In genomic region chr3:51348646-51349238, GRCm38 (mm10) we compare ENCODE assay signal across 15 mouse cellular contexts. TPM values are rescaled to one million over a fixed set of nuclear protein-coding genes. Genes with fewer than 3 reads are reported as not detected.
DNase-seq lines count a peak whose midpoint lies in the region; ATAC-seq and TF ChIP-seq lines count a peak whose summit lies in the region.
"Had no signal": no experiment of that assay in that cellular context is flagged by ENCODE, and none has a peak within 500 bp of the region (broad histone marks: within the 10 kb centered on the region; RNA-seq: fewer than 3 reads in every experiment).

No protein-coding gene starts in this region.

- no peak for TF ChIP-seq CTCF in heart, postnatal 0 days (IDR thresholded peaks at IDR 0.05; ENCODE audit: low read depth)
- no peak for TF ChIP-seq CTCF in MEL (IDR thresholded peaks at IDR 0.05 in 2 of 3, conservative IDR thresholded peaks at IDR 0.05 in 1 of 3; ENCODE audit: control insufficient read depth in 1 of 3, insufficient read depth in 1 of 3, low read depth in 2 of 3, low read length in 3 of 3, poor library complexity in 1 of 3, severe bottlenecking in 1 of 3)

- TF ChIP-seq RAD21 in MEL (IDR thresholded peaks at IDR 0.05; ENCODE audit: low read depth, low read length): no peak

- H3K27ac ChIP-seq in heart, postnatal 0 days (ENCODE audit: low read depth): peak overlapping the region; percentile 66
- peak overlapping the region; percentile 30 for H3K27ac ChIP-seq in MEL (ENCODE audit: control insufficient read depth, low read depth, low read length)
- peak overlapping the region; percentile 69 for H3K27ac ChIP-seq in liver, embryonic 12.5 days
- H3K27ac ChIP-seq in embryonic facial prominence, embryonic 10.5 days (replicated peaks): no peak overlapping the region
- H3K27ac ChIP-seq: midbrain, embryonic 13.5 days; neural tube, embryonic 15.5 days had no signal

- H3K79me2 ChIP-seq in MEL (ENCODE audit: control insufficient read depth, insufficient read depth, low read length, poor library complexity): no peaks in the 10 kb centered on the region

- H3K36me3 ChIP-seq in heart, postnatal 0 days (replicated peaks; ENCODE audit: control insufficient read depth, insufficient read depth, low read length): no peaks in the 10 kb centered on the region
- H3K36me3 ChIP-seq in MEL (ENCODE audit: control insufficient read depth in 1 of 2, insufficient read depth in 2 of 2, low read length in 2 of 2): peaks cover 0 to 8% of the 10 kb centered on the region in 2 experiments; a peak in 2 of 4 replicates
- no peaks in the 10 kb centered on the region for H3K36me3 ChIP-seq in liver, embryonic 12.5 days
- no peaks in the 10 kb centered on the region for H3K36me3 ChIP-seq in embryonic facial prominence, embryonic 10.5 days (replicated peaks)
- H3K36me3 ChIP-seq: midbrain, embryonic 13.5 days; neural tube, embryonic 15.5 days had no signal

- H3K9me3 ChIP-seq in heart, postnatal 0 days (replicated peaks; ENCODE audit: control insufficient read depth, low read length): no peaks in the 10 kb centered on the region
- H3K9me3 ChIP-seq in MEL (replicated peaks; ENCODE audit: insufficient read depth, low read length): no peaks in the 10 kb centered on the region
- H3K9me3 ChIP-seq in liver, embryonic 12.5 days (replicated peaks): no peaks in the 10 kb centered on the region
- no peaks in the 10 kb centered on the region for H3K9me3 ChIP-seq in embryonic facial prominence, embryonic 10.5 days
- H3K9me3 ChIP-seq: midbrain, embryonic 13.5 days; neural tube, embryonic 15.5 days had no signal

- ATAC-seq in heart, postnatal 0 days (ENCODE audit: insufficient read depth, low read depth): peak; percentile 79
- ATAC-seq in liver, embryonic 12.5 days: peak; percentile 87
- ATAC-seq: CD4-positive, CD25-positive, alpha-beta regulatory T cell, adult 4 months; forebrain, embryonic 16.5 days; midbrain, embryonic 13.5 days had no signal

- peaks cover 9% of the 10 kb centered on the region; the same call in 1 of the 2 replicates for H3K4me1 ChIP-seq in heart, postnatal 0 days (ENCODE audit: control insufficient read depth, insufficient read depth)
- H3K4me1 ChIP-seq in MEL (ENCODE audit: control insufficient read depth in 1 of 2, insufficient read depth in 2 of 2, low read length in 2 of 2): peaks cover 5 to 12% of the 10 kb centered on the region in 2 experiments; a peak in 3 of 4 replicates
- peaks cover 35% of the 10 kb centered on the region for H3K4me1 ChIP-seq in liver, embryonic 12.5 days
- H3K4me1 ChIP-seq in embryonic facial prominence, embryonic 10.5 days: peaks cover 6% of the 10 kb centered on the region; the same call in 1 of the 2 replicates
- H3K4me1 ChIP-seq: midbrain, embryonic 13.5 days; neural tube, embryonic 15.5 days had no signal

- H3K9ac ChIP-seq in heart, postnatal 0 days (replicated peaks; ENCODE audit: low read depth, low read length): 0 out of 2 replicates have a peak overlapping the region, but pooled peaks have one; percentile 10
- peak overlapping the region; percentile 25 for H3K9ac ChIP-seq in MEL (ENCODE audit: control insufficient read depth, low read depth, low read length, poor library complexity, severe bottlenecking)
- peak overlapping the region; percentile 45 for H3K9ac ChIP-seq in liver, embryonic 12.5 days
- H3K9ac ChIP-seq: midbrain, embryonic 13.5 days; neural tube, embryonic 15.5 days had no signal

- no peak overlapping the region for H3K4me3 ChIP-seq in heart, postnatal 0 days (ENCODE audit: low read depth, low read length)
- H3K4me3 ChIP-seq in MEL (ENCODE audit: control insufficient read depth in 1 of 2, insufficient read depth in 1 of 2, low read depth in 2 of 2, low read length in 2 of 2): 0 out of 4 replicates have a peak overlapping the region, but pooled peaks of 1 of the 2 experiments have one; percentile 11
- H3K4me3 ChIP-seq in liver, embryonic 12.5 days: no peak overlapping the region; the same call in 1 of the 2 replicates
- no peak overlapping the region for H3K4me3 ChIP-seq in embryonic facial prominence, embryonic 10.5 days
- H3K4me3 ChIP-seq: midbrain, embryonic 13.5 days; neural tube, embryonic 15.5 days had no signal

- no peak for TF ChIP-seq EP300 in heart, postnatal 0 days (IDR thresholded peaks at IDR 0.05; ENCODE audit: low read depth)
- peak in 1 of 2 experiments; percentile 52; a peak in 3 of 4 replicates for TF ChIP-seq EP300 in MEL (IDR thresholded peaks at IDR 0.05; ENCODE audit: low read depth in 1 of 2, low read length in 2 of 2)

- peak; percentile 73 for DNase-seq in heart, postnatal 0 days (ENCODE audit: low spot score)
- no peak for DNase-seq in heart, adult 18-20 months
- peak; percentile 77 for DNase-seq in MEL (ENCODE audit: low read depth, low spot score)
- DNase-seq in adrenal gland, postnatal 10 days: peak; percentile 58
- no peak for DNase-seq in kidney, postnatal 36 days
- no peak for DNase-seq in embryonic facial prominence, embryonic 10.5 days (ENCODE audit: low spot score)
- DNase-seq: cerebellum, postnatal 10 days; gastrocnemius, postnatal 36 days; right cerebral cortex, postnatal 14 days had no signal

- TF ChIP-seq POLR2A in MEL (IDR thresholded peaks at IDR 0.05; ENCODE audit: control insufficient read depth in 1 of 2, insufficient read depth in 1 of 2, low read depth in 1 of 2, low read length in 2 of 2, poor library complexity in 1 of 2): peak in 1 of 2 experiments; percentile 44; a peak in 1 of 4 replicates

- WGBS in heart, postnatal 0 days: 30% methylated on average over 3 of the region's 3 CpGs
- 13% methylated on average over 3 of the region's 3 CpGs for WGBS in liver, embryonic 12.5 days (ENCODE audit: insufficient replicate concordance)
- 34% methylated on average over 3 of the region's 3 CpGs for WGBS in embryonic facial prominence, embryonic 10.5 days

- H3K4me2 ChIP-seq in heart, postnatal 0 days (ENCODE audit: low read depth, low read length): no peak overlapping the region
- peak overlapping the region; percentile 47 for H3K4me2 ChIP-seq in liver, embryonic 12.5 days
- H3K4me2 ChIP-seq: midbrain, embryonic 13.5 days; neural tube, embryonic 15.5 days had no signal

- H3K27me3 ChIP-seq in heart, postnatal 0 days (ENCODE audit: control insufficient read depth, insufficient read depth, low read length): no peaks in the 10 kb centered on the region
- no peaks in the 10 kb centered on the region for H3K27me3 ChIP-seq in MEL (ENCODE audit: control insufficient read depth in 1 of 2, insufficient read depth in 2 of 2, low read length in 2 of 2)
- H3K27me3 ChIP-seq in liver, embryonic 12.5 days (replicated peaks): no peaks in the 10 kb centered on the region
- H3K27me3 ChIP-seq in embryonic facial prominence, embryonic 10.5 days (replicated peaks; ENCODE audit: low read depth, poor library complexity, severe bottlenecking): no peaks in the 10 kb centered on the region
- H3K27me3 ChIP-seq: midbrain, embryonic 13.5 days; neural tube, embryonic 15.5 days had no signal

TF ChIP-seq in MEL, 35 proteins besides CTCF, POLR2A, EP300 and RAD21:
- TF ChIP-seq ETS1 (IDR thresholded peaks at IDR 0.05; ENCODE audit: low read depth, low read length): peak; percentile 88
- TF ChIP-seq GATA1 (IDR thresholded peaks at IDR 0.05; ENCODE audit: low read depth, low read length): peak; percentile 75
- TF ChIP-seq ZC3H11A (IDR thresholded peaks at IDR 0.05; ENCODE audit: low read depth, low read length): no peak
- no peak for TF ChIP-seq ELF1 (IDR thresholded peaks at IDR 0.05; ENCODE audit: low read depth, low read length)
- no peak for TF ChIP-seq MXI1 (IDR thresholded peaks at IDR 0.05; ENCODE audit: low read depth, low read length)
- 0 out of 2 replicates have a peak, but pooled peaks have one; percentile 25 for TF ChIP-seq MYC (IDR thresholded peaks at IDR 0.05; ENCODE audit: low read depth, low read length)
- 0 out of 2 replicates have a peak, but pooled peaks have one; percentile 17 for TF ChIP-seq HCFC1 (IDR thresholded peaks at IDR 0.05; ENCODE audit: low read depth, low read length)
- TF ChIP-seq SIN3A (IDR thresholded peaks at IDR 0.05; ENCODE audit: low read length): peak; percentile 38
- peak; percentile 30 for TF ChIP-seq TAL1 (IDR thresholded peaks at IDR 0.05; ENCODE audit: low read length)
- TF ChIP-seq TCF12 (IDR thresholded peaks at IDR 0.05; ENCODE audit: low read depth, low read length): no peak

RNA-seq across cellular contexts. Expression of gene Elf2, which starts 8.3 kb away (rescaled TPM):
- 84.0 and 104 TPM in 2 replicates for total RNA-seq in heart, postnatal 0 days (2014; rRNA removed; ENCODE audit: low replicate concordance)
- polyA plus RNA-seq in heart, postnatal 0 days (2015; fragmentation: Nextera tagmentation; extraction: Ambion mirVana): 40.7 and 46.5 TPM in 2 replicates
- total RNA-seq in heart, adult 18-20 months (2021): 10 to 100 TPM; 54.7 to 57.0 TPM
- 46.5 and 50.2 TPM in 2 replicates for total RNA-seq in MEL (2012; rRNA removed)
- 10 to 100 TPM; 38.0 to 53.3 TPM for polyA plus RNA-seq in MEL (2012; ENCODE audit: insufficient read depth in 1 of 2, insufficient read length in 2 of 2, low read depth in 1 of 2, low replicate concordance in 2 of 2, missing spikeins in 1 of 2)
- 10 to 100 TPM; 84.3 to 94.5 TPM for total RNA-seq in adrenal gland, postnatal 10 days (2021)
- 21.8 and 24.6 TPM in 2 replicates for polyA plus RNA-seq in liver, embryonic 12.5 days (2016; fragmentation: Nextera tagmentation; extraction: Ambion mirVana)
- 42.0 and 49.2 TPM in 2 replicates for polyA plus RNA-seq in embryonic facial prominence, embryonic 10.5 days (2016; fragmentation: Nextera tagmentation; extraction: Ambion mirVana)

RNA-seq across cellular contexts. Expression of gene Mgarp, which starts 47.8 kb away (rescaled TPM):
- 3.4 and 3.7 TPM in 2 replicates for total RNA-seq in heart, postnatal 0 days (2014; rRNA removed; ENCODE audit: low replicate concordance)
- polyA plus RNA-seq in heart, postnatal 0 days (2015; fragmentation: Nextera tagmentation; extraction: Ambion mirVana): 1.2 and 1.3 TPM in 2 replicates
- under 1 TPM; 0.31 to 0.35 TPM for total RNA-seq in heart, adult 18-20 months (2021)
- total RNA-seq in MEL (2012; rRNA removed): 0.65 and 2.0 TPM in 2 replicates
- polyA plus RNA-seq in MEL (2012; ENCODE audit: insufficient read depth in 1 of 2, insufficient read length in 2 of 2, low read depth in 1 of 2, low replicate concordance in 2 of 2, missing spikeins in 1 of 2): 1 to 10 TPM in 1 of 2 experiments, not detected in 1; 5.2 TPM
- 100 to 1,000 TPM; 235 to 238 TPM for total RNA-seq in adrenal gland, postnatal 10 days (2021)
- polyA plus RNA-seq in liver, embryonic 12.5 days (2016; fragmentation: Nextera tagmentation; extraction: Ambion mirVana): 1.3 and 1.7 TPM in 2 replicates
- polyA plus RNA-seq in embryonic facial prominence, embryonic 10.5 days (2016; fragmentation: Nextera tagmentation; extraction: Ambion mirVana): 8.0 and 8.7 TPM in 2 replicates
- total RNA-seq: liver, adult 2 months had no signal
- polyA plus RNA-seq: liver, adult 2 months had no signal

Comparison
In these comparisons a context has a peak if more than half of its experiments do, and no peak if none do; other contexts are left out.
1. DNase-seq: peak in heart, postnatal 0 days (single experiment), MEL (single experiment) and adrenal gland, postnatal 10 days (single experiment); none in heart, adult 18-20 months (0 of 2), kidney, postnatal 36 days (0 of 2) and embryonic facial prominence, embryonic 10.5 days (single experiment).
2. RNA of gene Mgarp, which starts 47.8 kb away (total RNA-seq): 235 to 238 TPM in adrenal gland, postnatal 10 days; 3.4 to 3.7 TPM in heart, postnatal 0 days, 0.65 to 2.0 TPM in MEL and 0.31 to 0.35 TPM in heart, adult 18-20 months; every median in the first group is over 10 times any median in the second.
3. Peak in every context shown above with its lines, with median percentiles within 50 percentile points of each other: H3K9ac ChIP-seq.